Mouse (Mus musculus) lung, postnatal 0 days (tissue): Measurements from ENCODE around the gene Mapk1ip1l.

Experiments
- CTCF ChIP-seq: IDR thresholded peaks from 2 replicates; pipeline ENCODE4 v1.5.1; 2016; ENCODE audit warnings: antibody characterized with exemption, mild to moderate bottlenecking
- EP300 ChIP-seq: IDR thresholded peaks from 2 replicates; pipeline ENCODE4 v1.6.1; 2016; ENCODE audit warnings: antibody characterized with exemption, mild to moderate bottlenecking, control low read depth

DNA sequence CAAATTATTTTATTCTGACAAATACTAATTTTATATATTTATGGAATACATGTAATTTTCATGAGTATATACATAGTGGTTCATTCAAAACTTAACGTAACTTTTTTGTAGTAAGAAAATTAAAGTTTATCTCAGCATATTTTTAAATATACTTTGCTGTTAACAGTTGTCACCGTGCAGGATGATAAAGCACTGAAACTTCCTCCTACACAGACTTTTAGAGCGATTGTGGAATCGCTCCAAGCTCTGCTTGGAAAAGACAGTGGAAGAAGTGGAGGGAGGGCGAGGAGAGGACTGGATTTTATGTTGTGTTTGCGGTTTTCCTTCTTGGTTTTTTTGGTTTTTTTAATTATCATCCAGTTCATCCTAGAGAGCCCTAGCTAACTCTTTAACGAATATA, 14.5 kb upstream of the Mapk1ip1l start:
- TF ChIP-seq EP300 (no peak), CTCF (no peak)
